Mouse (Mus musculus) limb, embryonic 12.5 days (tissue): ENCODE data around the gene Mars2. TPM values are rescaled to one million over a fixed set of nuclear protein-coding genes. Genes with fewer than 3 reads are reported as not detected.

Experiments
- ATAC-seq: fragments of 200-750 bp; cut with Nextera tagmentation; 2 replicates; pipeline ENCODE4 v1.8.0; 2017; ENCODE audit warnings: low read depth, moderate TSS enrichment; ENCODE audit not compliant: insufficient number of reproducible peaks, insufficient read depth, low FRiP score, low TSS enrichment
- H3K27ac ChIP-seq: fragments of 300-500 bp; sonication (generic); 2 replicates; pipeline ENCODE4 v1.5.1; 2016; ENCODE audit warnings: mild to moderate bottlenecking, moderate library complexity
- H3K27me3 ChIP-seq: fragments of 300-500 bp; sonication (generic); 2 replicates; pipeline ENCODE4 v1.6.1; 2016; ENCODE audit warnings: mild to moderate bottlenecking, moderate library complexity
- H3K36me3 ChIP-seq: fragments of 300-500 bp; sonication (generic); 2 replicates; pipeline ENCODE4 v1.6.1; 2016; ENCODE audit warnings: mild to moderate bottlenecking, moderate library complexity
- H3K4me1 ChIP-seq: fragments of 300-500 bp; sonication (generic); replicated peaks from 2 replicates; pipeline ENCODE4 v1.6.1; 2016
- H3K4me2 ChIP-seq: fragments of 300-500 bp; sonication (generic); 2 replicates; pipeline ENCODE4 v1.6.1; 2016; ENCODE audit warnings: mild to moderate bottlenecking, moderate library complexity
- H3K4me3 ChIP-seq: fragments of 300-500 bp; sonication (generic); replicated peaks from 2 replicates; pipeline ENCODE4 v1.5.1; 2016; ENCODE audit warnings: mild to moderate bottlenecking
- H3K9ac ChIP-seq: fragments of 300-500 bp; sonication (generic); replicated peaks from 2 replicates; pipeline ENCODE4 v1.6.1; 2016; ENCODE audit warnings: mild to moderate bottlenecking, moderate library complexity
- H3K9me3 ChIP-seq: fragments of 300-500 bp; sonication (generic); 2 replicates; pipeline ENCODE4 v1.6.1; 2016; ENCODE audit warnings: mild to moderate bottlenecking, moderate library complexity
- WGBS: fragments of 180-500 bp; shearing (Covaris S2); methylation state at CpG from one replicate; pipeline ENCODE4 v1.1.7; 2016; 5-methylcytosine and 5-hydroxymethylcytosine counted together
- polyA plus RNA-seq: library from polyadenylated mRNA; unstranded; fragments of >200 nt; fragmentation: Nextera tagmentation; extraction: Ambion mirVana; gene quantifications from 2 replicates; pipeline ENCODE4 v1.2.1, GENCODE M21; 2016

Gene Mars2
- polyA plus RNA-seq, 1 experiment from 2014 or later = 3.2 TPM

DNA sequence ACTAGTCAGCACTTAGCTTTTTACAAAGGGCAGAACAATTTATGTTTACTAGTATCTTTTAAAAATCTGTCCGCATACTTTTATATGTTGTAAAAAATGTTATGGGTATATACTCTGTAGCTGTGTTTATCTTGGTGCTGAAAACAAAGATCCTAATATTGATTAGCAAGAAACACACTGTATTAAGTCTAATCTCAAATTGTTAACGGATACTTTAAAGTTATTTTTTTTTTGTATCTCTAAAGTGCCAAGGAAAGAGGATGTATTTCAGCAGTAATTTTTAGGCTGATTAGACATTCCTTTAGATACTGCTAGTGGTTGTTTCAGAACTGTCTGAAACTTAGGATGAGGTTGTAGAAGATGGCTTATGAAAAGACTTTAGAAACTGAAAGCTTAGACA lies 9.4 kb downstream of the Mars2 start:
- Histone ChIP-seq H3K4me2 (no peak overlapping the region), H3K9me3 (no peaks in the 10 kb centered on the region), H3K36me3 (peaks cover 10% of the 10 kb centered on the region; the same call in 1 of the 2 replicates), H3K9ac (no peak overlapping the region), H3K4me3 (no peak overlapping the region), H3K4me1 (0 out of 2 replicates have a peak, but pooled peaks cover under 1% of the 10 kb centered on the region), H3K27ac (no peak overlapping the region), H3K27me3 (no peaks in the 10 kb centered on the region)
- no peak for ATAC-seq
- WGBS = 67% methylated on average over 2 of the region's 2 CpGs

DNA sequence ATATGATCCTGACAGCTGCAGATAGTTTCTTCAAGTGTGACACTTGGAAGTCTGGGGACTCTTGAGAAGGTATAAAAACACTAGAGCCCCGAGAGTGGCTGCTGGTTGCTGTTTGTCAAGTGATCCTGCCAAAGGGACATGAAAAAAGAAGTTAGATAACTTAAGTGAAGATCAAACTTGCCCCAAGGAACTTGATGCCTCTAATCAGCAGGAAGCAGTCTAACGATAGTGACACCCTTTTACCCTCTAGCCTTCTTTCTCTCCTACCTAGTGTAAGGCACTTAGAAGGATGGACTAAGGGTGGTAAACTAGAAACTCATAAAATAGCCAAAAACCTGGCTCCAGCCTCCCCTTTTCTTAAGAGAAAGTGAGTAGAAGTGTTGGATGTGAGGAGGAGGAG lies 27.4 kb downstream of the Mars2 start:
- WGBS = 38% methylated on average over 2 of the region's 2 CpGs
- H3K4me1 ChIP-seq = no peaks in the 10 kb centered on the region
- no peak overlapping the region for H3K9ac ChIP-seq
- no peak overlapping the region for H3K4me2 ChIP-seq
- no peak overlapping the region for H3K27ac ChIP-seq
- no peaks in the 10 kb centered on the region for H3K36me3 ChIP-seq
- no peak overlapping the region for H3K4me3 ChIP-seq
- no peaks in the 10 kb centered on the region for H3K9me3 ChIP-seq
- no peak for ATAC-seq
- H3K27me3 ChIP-seq = no peaks in the 10 kb centered on the region

DNA sequence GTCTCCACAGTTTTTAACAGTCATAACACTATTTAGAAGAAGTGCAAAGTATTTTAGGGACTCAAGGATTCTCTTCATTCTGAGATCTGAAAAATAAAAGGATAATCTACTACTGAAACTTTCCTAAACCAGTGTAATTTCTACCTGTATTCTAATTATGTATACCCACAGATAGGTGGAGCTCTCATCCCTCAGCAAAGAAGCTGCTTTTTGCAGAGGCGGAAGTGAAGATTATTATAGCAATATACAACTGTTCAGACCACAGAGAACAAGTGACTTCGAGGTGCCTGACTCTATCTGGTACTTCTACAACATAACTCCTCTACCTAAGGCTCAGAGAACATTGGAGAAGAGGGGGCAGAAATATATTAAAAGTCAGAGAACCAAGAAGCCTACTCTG lies 28.5 kb downstream of the Mars2 start:
- Histone ChIP-seq H3K27ac (no peak overlapping the region), H3K4me1 (no peaks in the 10 kb centered on the region), H3K9me3 (no peaks in the 10 kb centered on the region), H3K9ac (no peak overlapping the region), H3K4me2 (no peak overlapping the region), H3K27me3 (no peaks in the 10 kb centered on the region), H3K36me3 (no peaks in the 10 kb centered on the region), H3K4me3 (no peak overlapping the region)
- WGBS = 75% methylated on average over 2 of the region's 2 CpGs
- no peak for ATAC-seq

DNA sequence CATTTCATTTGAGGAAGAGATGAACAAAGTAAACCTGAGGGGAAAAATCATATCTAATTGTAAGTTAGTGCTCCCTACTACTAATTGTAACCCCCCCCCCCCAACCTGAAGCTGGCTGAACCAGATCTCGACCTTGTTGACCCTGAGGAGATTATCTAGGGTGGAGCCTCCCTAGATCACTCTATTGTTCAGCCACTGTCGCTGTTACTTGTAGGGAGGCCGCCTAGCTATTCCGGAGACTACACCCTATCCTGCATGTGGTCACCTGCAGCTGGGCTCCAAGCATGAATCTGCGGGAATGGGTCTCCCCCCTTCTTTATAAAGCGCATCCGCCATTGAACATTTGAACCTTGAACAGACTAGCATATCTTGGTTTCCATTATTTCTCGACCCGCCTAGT lies 42.1 kb downstream of the Mars2 start:
- Histone ChIP-seq H3K4me3 (no peak overlapping the region), H3K27me3 (no peaks in the 10 kb centered on the region), H3K36me3 (no peaks in the 10 kb centered on the region), H3K9ac (no peak overlapping the region), H3K27ac (no peak overlapping the region), H3K4me1 (no peaks in the 10 kb centered on the region), H3K4me2 (no peak overlapping the region), H3K9me3 (no peaks in the 10 kb centered on the region)
- 82% methylated on average over 9 of the region's 9 CpGs for WGBS
- no peak for ATAC-seq

Other genes with a start within 250 kb of the Mars2 start
- 337 and 360 TPM in 2 replicates for gene Sf3b1, start 209.7 kb upstream of the Mars2 start, polyA plus RNA-seq
- gene Coq10b, start 184.4 kb upstream of the Mars2 start, polyA plus RNA-seq = 21.4 and 22.3 TPM in 2 replicates
- 485 and 512 TPM in 2 replicates for gene Hspe1, start 149.0 kb upstream of the Mars2 start, polyA plus RNA-seq
- gene Hspd1, start 148.9 kb upstream of the Mars2 start, polyA plus RNA-seq = 378 and 384 TPM in 2 replicates
- 151 and 159 TPM in 2 replicates for gene Mob4, start 105.9 kb upstream of the Mars2 start, polyA plus RNA-seq
- 35.2 and 38.2 TPM in 2 replicates for gene Rftn2, start 10.4 kb upstream of the Mars2 start, polyA plus RNA-seq
- gene Boll, start 126.3 kb downstream of the Mars2 start, polyA plus RNA-seq = 0.08 and 0.34 TPM in 2 replicates
- gene Plcl1, start 168.7 kb downstream of the Mars2 start, polyA plus RNA-seq = 0.79 and 1.2 TPM in 2 replicates